Mouse (Mus musculus): ENCODE measurements around the gene Dnm3.

The Dnm3 gene

GRCm38 (mm10) chr1:162209487-162210149 lies 268.2 kb downstream of the Dnm3 start:
- DNase-seq (ENCODE audit: extremely low spot score, low spot score): peak; percentile 40

- no peak for DNase-seq (ENCODE audit: extremely low spot score, low spot score)
Observed at GRCm38 (mm10) chr1:162209010-162209409, 268.8 kb downstream of the Dnm3 start.

GRCm38 (mm10) chr1:162207708-162208043 lies 270.2 kb downstream of the Dnm3 start:
- no peak for DNase-seq (ENCODE audit: extremely low spot score, low spot score)

- DNase-seq (ENCODE audit: extremely low spot score, low spot score): no peak
Observed at GRCm38 (mm10) chr1:162206998-162207707, 270.7 kb downstream of the Dnm3 start.

DNA sequence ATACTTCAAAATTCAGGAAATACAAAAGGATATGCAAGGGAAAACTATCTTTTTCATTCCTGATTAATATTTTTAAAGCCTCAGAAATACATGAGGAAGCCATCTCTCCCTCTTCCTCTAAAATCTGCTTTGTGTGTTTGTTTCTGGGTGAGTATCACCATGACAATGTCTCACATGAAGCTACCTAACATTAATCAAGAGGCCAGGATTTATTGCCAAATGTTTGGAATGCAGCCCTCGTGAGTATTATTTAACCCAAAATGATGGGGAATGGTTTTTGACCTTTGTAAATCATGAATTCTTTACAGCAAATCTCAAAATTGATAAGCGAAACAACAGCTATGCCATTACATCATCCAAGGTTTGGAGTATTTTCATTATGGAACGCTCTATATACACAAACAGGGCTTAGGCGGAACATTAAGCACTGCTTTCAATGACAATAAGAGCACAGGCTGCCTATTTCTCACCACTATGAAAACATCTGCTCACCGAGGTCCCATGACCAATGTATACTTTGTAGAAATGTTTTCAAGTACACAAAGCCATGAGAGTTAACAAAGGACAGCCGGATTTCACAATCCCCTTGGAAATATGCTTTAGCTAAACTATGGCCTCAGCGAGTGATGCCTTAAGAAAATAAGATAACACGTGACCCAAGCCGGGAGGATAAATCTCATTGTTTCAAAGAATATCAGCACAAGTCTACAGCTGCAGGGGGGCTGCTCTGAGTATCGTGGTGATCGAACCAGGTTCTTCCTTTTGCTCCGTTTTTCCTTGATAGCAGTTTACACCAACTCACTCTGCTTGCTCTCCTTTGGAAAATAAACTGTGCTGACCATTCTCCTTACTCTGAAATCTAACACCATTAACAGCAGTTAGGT lies 275.1 kb downstream of the Dnm3 start:
- DNase-seq (ENCODE audit: extremely low spot score, low spot score): no peak

GRCm38 (mm10) chr1:162200446-162200845 lies 277.4 kb downstream of the Dnm3 start:
- peak; percentile 10 for DNase-seq (ENCODE audit: extremely low spot score, low spot score)

DNA sequence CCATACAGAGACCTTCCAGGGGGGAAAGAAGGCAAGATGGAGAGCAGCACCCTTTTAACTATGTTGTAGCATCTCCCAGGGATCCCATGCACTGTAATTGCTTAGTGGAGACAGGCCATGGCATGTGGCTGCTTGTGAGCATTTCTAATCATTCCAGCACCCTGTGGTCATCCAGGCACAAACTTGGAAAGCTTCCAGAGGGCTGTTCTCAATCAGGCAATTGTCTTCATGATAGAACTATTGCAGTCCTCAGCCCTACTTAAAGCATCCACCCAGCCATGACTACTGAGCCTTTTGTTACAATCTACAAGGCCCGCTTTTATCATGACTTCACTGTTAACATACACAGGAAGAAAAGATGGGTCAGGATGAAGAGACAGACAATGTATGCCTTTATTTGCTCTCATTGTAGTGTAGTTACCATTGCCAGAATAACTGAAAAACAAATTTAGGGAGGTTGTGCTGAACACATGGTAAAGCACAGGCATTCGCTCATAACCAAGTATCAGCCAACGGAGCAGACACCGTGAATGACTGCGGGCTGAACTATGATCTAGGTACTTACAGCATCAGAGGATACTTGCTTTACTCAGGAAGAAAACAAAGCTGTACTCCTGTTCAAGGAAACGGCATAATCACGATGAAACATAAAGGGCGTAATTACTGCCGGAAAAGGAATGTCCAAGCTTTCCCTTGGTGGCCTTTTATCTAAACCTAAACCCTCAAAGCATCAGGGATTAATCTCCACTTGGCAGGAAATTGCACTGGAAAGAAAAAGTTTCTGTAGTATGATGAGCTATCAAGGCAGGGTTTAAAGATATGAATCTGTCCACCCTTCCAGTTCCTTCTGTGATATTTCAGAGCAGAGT lies 280.8 kb downstream of the Dnm3 start:
- DNase-seq (ENCODE audit: extremely low spot score, low spot score): no peak

DNA sequence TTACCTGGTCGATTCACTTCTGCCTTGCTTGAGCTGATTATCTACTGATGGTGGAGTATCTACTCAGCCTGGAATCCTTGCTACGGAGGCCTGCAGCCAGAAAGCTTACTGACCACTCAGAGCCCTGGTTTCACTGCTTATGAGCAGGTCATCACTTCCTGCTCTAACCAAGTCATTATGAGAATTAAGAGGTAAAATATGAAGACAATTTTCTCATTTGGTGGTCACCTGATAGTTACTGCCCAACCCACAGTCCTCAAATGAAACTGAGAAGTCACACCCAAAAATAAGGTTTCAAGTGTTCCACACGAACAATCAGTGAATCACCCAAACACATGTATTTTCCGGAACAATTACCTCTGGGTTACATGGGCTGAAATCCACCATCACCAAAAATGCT lies 289.1 kb downstream of the Dnm3 start:
- DNase-seq (ENCODE audit: extremely low spot score, low spot score): no peak

DNA sequence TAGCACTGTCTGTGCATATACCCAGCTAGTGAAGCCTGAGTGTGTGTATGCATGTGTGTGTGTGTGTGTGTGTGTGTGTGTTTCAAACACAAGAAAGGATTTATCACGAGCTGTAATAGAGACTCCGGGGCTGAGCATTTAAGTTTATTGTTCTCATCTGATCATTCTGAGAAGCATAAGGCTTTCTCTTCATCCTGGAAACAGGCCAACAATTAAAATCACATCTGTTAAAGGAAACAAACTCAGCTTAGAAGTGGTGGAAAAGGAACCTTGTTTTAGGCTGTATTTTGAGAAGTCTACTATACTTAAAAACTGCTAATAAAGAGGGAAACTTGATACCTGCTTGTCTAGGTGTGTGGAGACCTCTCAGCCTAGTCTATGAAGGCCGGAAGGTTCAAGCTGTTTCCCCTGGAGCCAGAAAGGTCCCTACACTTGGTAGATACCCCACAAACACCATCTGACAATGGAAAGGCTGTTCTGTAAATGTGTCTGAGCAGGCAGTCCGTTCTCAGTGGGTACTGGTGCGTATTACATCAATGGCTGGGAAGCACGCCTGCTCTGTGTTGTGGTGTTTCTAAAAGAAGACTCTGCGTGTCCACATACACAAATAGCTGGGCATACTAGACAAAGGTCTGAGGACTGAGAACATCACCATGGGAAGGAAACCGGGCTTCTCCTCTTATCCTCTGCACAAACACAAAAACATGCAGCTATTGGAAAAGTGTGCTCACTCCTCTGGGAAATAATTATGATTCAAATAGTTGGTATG lies 290.3 kb downstream of the Dnm3 start:
- DNase-seq (ENCODE audit: extremely low spot score, low spot score): no peak

- DNase-seq (ENCODE audit: extremely low spot score, low spot score): no peak
Observed at GRCm38 (mm10) chr1:162186470-162187351, 291.1 kb downstream of the Dnm3 start.

DNA sequence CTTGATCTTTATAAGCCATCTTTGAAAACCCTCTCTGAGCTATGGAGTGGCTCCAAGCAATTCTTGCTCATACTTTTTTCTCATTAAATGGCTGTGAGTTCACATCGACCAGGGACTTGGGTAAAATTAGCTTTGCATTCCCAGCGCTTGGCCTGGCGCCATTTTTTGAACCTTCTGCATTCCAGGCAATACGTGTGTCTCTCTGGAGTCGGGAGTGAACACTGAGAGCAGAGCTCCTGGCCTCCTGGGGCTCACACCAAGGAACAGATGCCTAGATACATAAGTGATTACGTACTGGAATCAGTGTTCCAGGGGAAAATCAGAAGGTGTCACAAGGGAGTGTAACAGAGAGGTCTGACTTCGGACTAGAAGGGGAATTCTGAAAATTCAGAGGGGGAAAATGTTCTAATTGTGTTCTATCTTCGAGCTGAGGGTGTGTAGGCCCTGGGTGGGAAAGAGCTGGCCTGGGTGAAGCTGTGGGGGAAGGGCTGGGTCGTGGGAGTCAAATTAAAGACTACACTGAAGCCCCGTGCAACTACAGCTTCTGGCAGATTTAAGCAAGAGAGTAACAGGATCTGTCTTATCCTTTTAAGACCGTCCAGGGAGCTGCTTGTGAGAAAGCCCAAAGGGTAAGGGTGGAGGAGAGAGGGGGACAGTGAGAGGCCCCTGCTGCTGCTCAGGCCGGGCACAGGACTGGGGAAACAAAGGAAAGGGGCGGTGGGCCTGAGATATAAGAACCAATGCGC lies 293.7 kb downstream of the Dnm3 start:
- peak; percentile 33 for DNase-seq (ENCODE audit: extremely low spot score, low spot score)

DNA sequence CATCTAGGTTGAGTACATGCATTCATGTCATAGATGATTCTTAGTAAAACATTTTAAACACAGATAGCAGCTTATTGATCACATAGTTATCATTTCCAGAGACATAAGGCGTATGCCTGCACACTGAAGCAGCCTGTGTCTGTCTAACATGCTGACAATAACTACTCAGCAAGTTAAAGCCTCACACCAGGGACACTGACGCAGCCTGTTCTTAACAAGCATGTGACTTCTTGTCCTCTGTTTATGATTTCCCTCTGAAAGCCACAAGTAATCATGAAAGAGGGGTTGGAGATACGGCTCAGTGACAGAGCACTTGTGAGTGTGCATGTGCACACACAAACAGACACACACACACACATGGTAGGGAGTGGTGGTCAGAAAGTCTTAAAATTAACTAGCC lies 294.4 kb downstream of the Dnm3 start:
- DNase-seq (ENCODE audit: extremely low spot score, low spot score): no peak

DNA sequence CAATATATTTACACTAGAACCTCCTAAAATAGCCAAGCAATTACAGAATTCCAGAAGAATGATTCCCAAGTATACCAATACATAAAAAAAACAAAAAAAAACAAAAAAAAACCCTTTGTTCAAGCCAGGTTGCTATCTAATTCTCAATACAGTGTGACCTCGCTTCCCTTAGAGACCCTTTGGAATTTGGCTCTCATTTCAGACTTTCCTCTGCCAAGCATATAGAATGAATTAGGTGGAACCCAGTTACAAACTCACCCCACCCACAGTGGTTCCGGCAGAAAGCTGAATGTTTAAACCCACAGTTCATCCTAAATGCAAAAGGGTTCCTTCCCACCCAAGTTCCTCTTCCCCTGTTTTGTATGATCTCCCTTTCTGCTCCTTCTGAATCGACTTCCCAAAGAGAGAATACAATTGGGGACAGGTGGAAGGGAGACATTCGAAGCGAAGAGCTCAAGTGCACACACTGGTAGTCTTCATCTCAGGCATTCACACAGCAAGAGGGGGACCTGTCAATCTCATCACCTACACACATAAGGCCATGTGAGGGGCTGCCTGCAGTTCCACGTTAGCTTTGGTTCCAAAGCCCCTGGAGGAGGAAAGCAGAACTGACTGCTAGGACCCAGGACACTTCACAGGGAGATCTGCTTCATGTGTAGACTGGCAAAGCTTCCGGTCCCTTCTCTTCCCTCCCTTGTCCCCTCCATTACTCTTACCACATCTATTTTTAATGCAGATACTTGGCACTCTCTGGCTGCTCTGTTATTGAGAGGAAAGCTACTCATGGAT lies 296.5 kb downstream of the Dnm3 start:
- no peak for DNase-seq (ENCODE audit: extremely low spot score, low spot score)

DNA sequence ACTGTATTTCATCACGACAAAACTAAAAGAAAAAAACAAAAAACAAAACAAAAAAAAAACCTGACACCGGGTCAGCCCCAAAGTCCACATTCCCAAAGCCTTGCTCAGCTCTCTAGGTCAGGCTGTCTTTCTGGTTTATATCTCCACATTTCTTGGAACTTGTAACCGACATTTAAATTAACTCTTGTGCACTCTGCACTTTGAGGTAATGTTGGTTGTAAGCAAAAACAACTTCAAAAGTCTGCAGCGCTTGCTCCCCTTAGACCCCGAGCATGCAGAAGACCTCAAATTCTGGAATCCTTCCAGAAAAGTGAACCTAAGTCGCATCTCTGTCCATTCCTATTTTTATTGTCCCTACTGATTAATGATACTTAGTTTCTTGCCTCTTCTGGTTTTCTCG lies 297.4 kb downstream of the Dnm3 start:
- DNase-seq (ENCODE audit: extremely low spot score, low spot score): no peak

- no peak for DNase-seq (ENCODE audit: extremely low spot score, low spot score)
Observed at GRCm38 (mm10) chr1:162179401-162179800, 298.4 kb downstream of the Dnm3 start.

GRCm38 (mm10) chr1:162172806-162173205 lies 305.0 kb downstream of the Dnm3 start:
- no peak for DNase-seq (ENCODE audit: extremely low spot score, low spot score)

DNA sequence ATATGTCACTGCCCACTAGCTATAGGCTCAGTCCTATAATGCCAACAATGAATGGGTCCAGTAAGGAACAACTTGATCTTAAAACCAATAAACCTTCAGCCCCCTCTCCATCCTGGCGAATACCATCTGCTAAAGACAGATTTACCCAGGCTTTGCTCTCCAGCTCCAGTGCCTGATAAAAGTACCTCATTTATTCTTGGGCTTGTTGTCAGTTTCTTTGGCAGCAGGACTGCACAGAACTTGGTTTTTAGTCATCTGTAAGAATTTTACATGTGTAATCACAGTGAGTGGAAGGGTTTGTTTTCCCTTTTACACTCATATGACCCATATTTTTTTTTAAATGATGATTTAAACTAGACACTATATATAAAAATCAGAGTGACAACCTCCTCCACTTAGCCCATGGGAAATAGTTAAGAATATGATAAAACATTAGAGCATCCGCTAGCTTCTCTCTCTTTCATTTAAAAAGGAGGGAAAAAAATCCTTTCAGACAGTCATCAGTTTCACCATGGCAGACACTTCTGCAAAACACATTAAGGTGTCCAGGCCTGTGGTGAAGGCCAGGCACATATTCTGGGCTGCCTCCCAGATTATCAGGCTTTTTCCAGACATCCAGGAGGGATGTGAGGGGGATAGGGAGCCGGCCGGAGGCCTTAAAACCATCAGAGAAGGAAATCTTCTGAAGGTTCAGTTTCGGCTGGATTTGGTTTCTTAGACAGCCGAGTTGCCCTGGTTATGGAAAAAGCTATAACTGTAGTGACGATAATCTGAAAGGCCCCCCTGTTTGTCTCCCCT lies 313.9 kb downstream of the Dnm3 start:
- no peak for DNase-seq (ENCODE audit: extremely low spot score, low spot score)

Data from neural tube, embryonic 10.5 days (tissue).